ENCODE assay signal across 8 mouse cellular contexts in the genomic region with DNA sequence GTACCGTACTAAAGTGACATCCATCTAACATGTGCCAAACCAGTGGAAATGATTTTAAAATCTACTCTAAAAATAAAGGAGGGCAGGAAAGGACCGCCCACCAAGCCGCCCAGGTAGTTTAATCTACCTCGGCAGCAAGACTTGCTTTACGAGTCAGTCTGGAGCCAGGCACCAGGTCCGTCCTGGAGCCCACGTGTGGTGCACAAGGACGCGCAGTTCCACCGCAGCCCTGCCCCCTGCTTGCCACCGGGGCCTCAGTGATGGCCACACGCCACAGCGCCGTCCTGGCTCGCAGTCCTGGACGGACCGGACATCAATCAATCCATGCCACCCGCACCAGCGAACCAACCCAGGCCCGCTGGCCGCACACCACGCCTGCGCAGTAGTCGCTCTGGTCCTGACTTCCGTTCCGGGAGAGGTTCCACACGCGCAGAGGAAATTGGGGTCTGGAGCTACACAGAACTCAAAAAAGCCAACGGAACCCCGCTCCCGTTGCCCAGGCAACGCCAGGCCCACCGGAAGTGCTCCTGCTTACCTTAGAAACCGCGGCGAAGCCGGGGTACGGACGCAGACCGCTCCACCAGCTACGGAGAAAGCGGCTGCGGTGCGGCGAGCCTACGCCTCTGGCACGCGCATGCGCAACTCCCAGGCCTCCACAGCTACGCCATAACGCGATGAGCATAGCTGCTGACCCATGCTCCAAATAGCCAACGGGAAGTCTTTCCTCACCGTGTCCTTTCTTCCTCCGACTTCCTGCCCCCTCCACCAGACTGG. TPM values are rescaled to one million over a fixed set of nuclear protein-coding genes. Genes with fewer than 3 reads are reported as not detected.
A peak's percentile ranks its signal among the peaks of the same experiment; 100 is the strongest.
DNase-seq lines count a peak whose midpoint lies in the region; ATAC-seq and TF ChIP-seq lines count a peak whose summit lies in the region.

A gene (minus strand): TSS at position 625 of the 774 bp plus-strand sequence.

- peak; percentile 77 for DNase-seq in ES-E14 (ENCODE audit: low read depth, low spot score)
- DNase-seq in cerebellum, adult 11 months, result peak; percentile 95
- peak; percentile 96 for DNase-seq in forebrain, embryonic 14.5 days (ENCODE audit: low spot score)
- peak; percentile 92 to 93 for DNase-seq in heart, postnatal 14 days
- DNase-seq in layer of hippocampus, adult 11-12 months (ENCODE audit: low spot score), result peak; percentile 93
- DNase-seq in liver, postnatal 0 days, result peak; percentile 92
- peak; percentile 97 for DNase-seq in telencephalon, adult 2 months (ENCODE audit: low read depth, low spot score)

- TF ChIP-seq EP300 in liver, postnatal 0 days (IDR thresholded peaks at IDR 0.05; ENCODE audit: low read depth), result peak; percentile 39; the same call in 1 of the 2 replicates

- peak within 1 kb of the TSS; percentile 68 to 92 for H3K4me3 ChIP-seq in ES-E14 (ENCODE audit: insufficient read depth in 1 of 2, low read depth in 1 of 2, low read length in 2 of 2, poor library complexity in 1 of 2, severe bottlenecking in 1 of 2)
- peak within 1 kb of the TSS; percentile 55 for H3K4me3 ChIP-seq in forebrain, embryonic 14.5 days (ENCODE audit: low read depth, low read length)
- H3K4me3 ChIP-seq in liver, postnatal 0 days (ENCODE audit: low read depth, low read length), result peak within 1 kb of the TSS; percentile 75
- peak within 1 kb of the TSS; percentile 62 for H3K4me3 ChIP-seq in neural tube, embryonic 13.5 days

- intact Hi-C loops in heart, postnatal 14 days (cut with DNase I), result no loop called here

- peak within 1 kb of the TSS; percentile 96 for H3K9ac ChIP-seq in ES-E14 (ENCODE audit: insufficient read depth, low read depth, low read length, poor library complexity, severe bottlenecking)
- peak within 1 kb of the TSS; percentile 77 for H3K9ac ChIP-seq in forebrain, embryonic 14.5 days (ENCODE audit: low read length)
- H3K9ac ChIP-seq in liver, postnatal 0 days (replicated peaks), result peak within 1 kb of the TSS; percentile 77
- peak within 1 kb of the TSS; percentile 81 for H3K9ac ChIP-seq in neural tube, embryonic 13.5 days

- peaks cover 3% of the 10 kb centered on the region; the same call in 1 of the 2 replicates for H3K36me3 ChIP-seq in ES-E14 (ENCODE audit: control insufficient read depth, insufficient read depth, low read length, poor library complexity, severe bottlenecking)
- H3K36me3 ChIP-seq in forebrain, embryonic 14.5 days (ENCODE audit: control insufficient read depth, insufficient read depth, low read length), result peaks cover 1% of the 10 kb centered on the region; the same call in 1 of the 2 replicates
- peaks cover under 1% of the 10 kb centered on the region for H3K36me3 ChIP-seq in liver, postnatal 0 days (replicated peaks; ENCODE audit: insufficient read depth, low read length)
- H3K36me3 ChIP-seq in neural tube, embryonic 13.5 days, result peaks cover 8% of the 10 kb centered on the region

- WGBS in forebrain, embryonic 14.5 days, result 1% methylated on average over 55 of the region's 55 CpGs
- under 1% methylated on average over 55 of the region's 55 CpGs for WGBS in liver, postnatal 0 days (ENCODE audit: insufficient replicate concordance)
- WGBS in neural tube, embryonic 13.5 days, result 1% methylated on average over 55 of the region's 55 CpGs

- H3K27me3 ChIP-seq in forebrain, embryonic 14.5 days (replicated peaks; ENCODE audit: control insufficient read depth, insufficient read depth, low read length), result no peaks in the 10 kb centered on the region
- no peaks in the 10 kb centered on the region for H3K27me3 ChIP-seq in liver, postnatal 0 days (ENCODE audit: insufficient read depth, low read length)
- H3K27me3 ChIP-seq in neural tube, embryonic 13.5 days, result no peaks in the 10 kb centered on the region

- H3K27ac ChIP-seq in ES-E14 (ENCODE audit: insufficient read depth, low read depth, low read length, poor library complexity, severe bottlenecking), result peak within 1 kb of the TSS; percentile 80
- peak within 1 kb of the TSS; percentile 92 for H3K27ac ChIP-seq in forebrain, embryonic 14.5 days (ENCODE audit: low read depth, low read length)
- H3K27ac ChIP-seq in liver, postnatal 0 days (ENCODE audit: low read depth), result peak within 1 kb of the TSS; percentile 93
- H3K27ac ChIP-seq in neural tube, embryonic 13.5 days (replicated peaks), result peak within 1 kb of the TSS; percentile 94

- in situ Hi-C loops in ES-E14 (cut with MboI; ENCODE audit: low sequenced_read_pairs in 2 of 2, unreplicated experiment in 2 of 2), result no loop called here

- TF ChIP-seq CTCF in liver, postnatal 0 days (IDR thresholded peaks at IDR 0.05; ENCODE audit: low read depth), result peak; percentile 11; the same call in 1 of the 2 replicates

- H3K9me3 ChIP-seq in ES-E14 (ENCODE audit: control insufficient read depth, insufficient read depth, low read depth, low read length), result no peaks in the 10 kb centered on the region
- no peaks in the 10 kb centered on the region for H3K9me3 ChIP-seq in forebrain, embryonic 14.5 days (replicated peaks; ENCODE audit: control insufficient read depth, low read length)
- no peaks in the 10 kb centered on the region for H3K9me3 ChIP-seq in liver, postnatal 0 days (ENCODE audit: low read length)
- no peaks in the 10 kb centered on the region for H3K9me3 ChIP-seq in neural tube, embryonic 13.5 days

- peak; percentile 91 for ATAC-seq in forebrain, embryonic 14.5 days
- peak; percentile 90 for ATAC-seq in liver, postnatal 0 days
- peak; percentile 87 for ATAC-seq in neural tube, embryonic 13.5 days (ENCODE audit: low read depth)

- H3K4me1 ChIP-seq in ES-E14 (ENCODE audit: control insufficient read depth in 2 of 2, insufficient read depth in 2 of 2, low read length in 2 of 2, poor library complexity in 1 of 2), result peaks cover 0 to 3% of the 10 kb centered on the region in 2 experiments; a peak in 1 of 4 replicates
- H3K4me1 ChIP-seq in forebrain, embryonic 14.5 days (ENCODE audit: control insufficient read depth, insufficient read depth, low read length), result 0 out of 2 replicates have a peak, but pooled peaks cover 3% of the 10 kb centered on the region
- peaks cover 22% of the 10 kb centered on the region for H3K4me1 ChIP-seq in liver, postnatal 0 days (ENCODE audit: insufficient read depth)
- H3K4me1 ChIP-seq in neural tube, embryonic 13.5 days (replicated peaks), result peaks cover 24% of the 10 kb centered on the region

- peak within 1 kb of the TSS; percentile 74 for H3K4me2 ChIP-seq in forebrain, embryonic 14.5 days (ENCODE audit: low read length)
- peak within 1 kb of the TSS; percentile 82 for H3K4me2 ChIP-seq in liver, postnatal 0 days (ENCODE audit: low read depth, low read length)
- H3K4me2 ChIP-seq in neural tube, embryonic 13.5 days, result peak within 1 kb of the TSS; percentile 88

TF ChIP-seq in ES-E14, 5 proteins besides CTCF, POLR2A, EP300 and RAD21:
- TF ChIP-seq ZNF384 (IDR thresholded peaks at IDR 0.05; ENCODE audit: low read depth, low read length) (peak; percentile 39; the same call in 1 of the 2 replicates), HCFC1 (IDR thresholded peaks at IDR 0.05; ENCODE audit: borderline replicate concordance, insufficient read depth, low read length) (peak; percentile 70; the same call in 1 of the 2 replicates), MAFK (IDR thresholded peaks at IDR 0.05; ENCODE audit: insufficient read depth, low read depth, low read length) (no peak)
TF ChIP-seq in ES-E14: peak in this region for 2.

RNA-seq across cellular contexts. Expression of the gene that starts here (rescaled TPM):
- total RNA-seq in ES-E14 (2012; rRNA removed), result 27.5 and 44.1 TPM in 2 replicates
- polyA plus RNA-seq in forebrain, embryonic 14.5 days (2014; fragmentation: Nextera tagmentation; extraction: Ambion mirVana), result 14.9 and 17.0 TPM in 2 replicates
- total RNA-seq in heart, postnatal 14 days (2021), result 1 to 10 TPM; 1.6 TPM
- polyA plus RNA-seq in liver, postnatal 0 days (2015; fragmentation: Nextera tagmentation; extraction: Ambion mirVana), result 6.0 and 6.3 TPM in 2 replicates
- polyA plus RNA-seq in neural tube, embryonic 13.5 days (2015; fragmentation: Nextera tagmentation; extraction: Ambion mirVana), result 13.7 and 16.0 TPM in 2 replicates

Comparison
In these comparisons a context has a peak if more than half of its experiments do, and no peak if none do; other contexts are left out.
1. Peak in every context shown above with its lines: DNase-seq, ATAC-seq, H3K4me3 ChIP-seq and H3K27ac ChIP-seq.
2. RNA of the gene that starts here (total RNA-seq): 27.5 to 44.1 TPM in ES-E14; 1.6 TPM in heart, postnatal 14 days; every median in the first group is over 10 times any median in the second.